Mouse (Mus musculus) lung, postnatal 0 days (tissue): ENCODE data around the gene Rassf6. TPM values are rescaled to one million over a fixed set of nuclear protein-coding genes. Genes with fewer than 3 reads are reported as not detected.

Source experiments
- ATAC-seq: fragments of 200-750 bp; cut with Nextera tagmentation; 2 replicates; pipeline ENCODE4 v1.8.0; 2017; ENCODE audit warnings: moderate library complexity
- DNase-seq: peaks from one replicate; pipeline ENCODE4 v3.0.0-alpha.2; 2016; ENCODE audit warnings: low spot score
- H3K27ac ChIP-seq: fragments of 300-500 bp; sonication (generic); 2 replicates; pipeline ENCODE4 v1.5.1; 2014; ENCODE audit warnings: antibody characterized with exemption, mild to moderate bottlenecking, low read length, mixed read lengths
- H3K27me3 ChIP-seq: fragments of 300-500 bp; sonication (generic); replicated peaks from 2 replicates; pipeline ENCODE4 v1.6.1; 2014; ENCODE audit warnings: low read length, mixed read lengths; ENCODE audit not compliant: insufficient read depth
- H3K36me3 ChIP-seq: fragments of 300-500 bp; sonication (generic); 2 replicates; pipeline ENCODE4 v1.6.1; 2014; ENCODE audit warnings: low read length, mixed read lengths; ENCODE audit not compliant: insufficient read depth
- H3K4me1 ChIP-seq: fragments of 300-500 bp; sonication (generic); 2 replicates; pipeline ENCODE4 v1.6.1; 2014; ENCODE audit warnings: antibody characterized with exemption, low read depth, low read length, mixed read lengths; ENCODE audit not compliant: insufficient read depth
- H3K4me2 ChIP-seq: fragments of 300-500 bp; sonication (generic); replicated peaks from 2 replicates; pipeline ENCODE4 v1.6.1; 2014; ENCODE audit warnings: low read depth, mild to moderate bottlenecking, low read length, moderate library complexity, mixed read lengths
- H3K4me3 ChIP-seq: fragments of 300-500 bp; sonication (generic); 2 replicates; pipeline ENCODE4 v1.5.1; 2014; ENCODE audit warnings: low read depth, low read length
- H3K9ac ChIP-seq: fragments of 300-500 bp; sonication (generic); replicated peaks from 2 replicates; pipeline ENCODE4 v1.6.1; 2014; ENCODE audit warnings: low read depth, mild to moderate bottlenecking
- H3K9me3 ChIP-seq: fragments of 300-500 bp; sonication (generic); 2 replicates; pipeline ENCODE4 v1.6.1; 2016; ENCODE audit warnings: low read length, mixed read lengths
- CTCF ChIP-seq: IDR thresholded peaks from 2 replicates; pipeline ENCODE4 v1.5.1; 2016; ENCODE audit warnings: antibody characterized with exemption, mild to moderate bottlenecking
- EP300 ChIP-seq: IDR thresholded peaks from 2 replicates; pipeline ENCODE4 v1.6.1; 2016; ENCODE audit warnings: antibody characterized with exemption, mild to moderate bottlenecking, control low read depth
- WGBS: fragments of 180-500 bp; shearing (Covaris S2); extraction: QIAGEN DNeasy Blood & Tissue Kit; methylation state at CpG from one replicate; pipeline ENCODE4 v1.1.7; 2014; 5-methylcytosine and 5-hydroxymethylcytosine counted together
- polyA plus RNA-seq: library from polyadenylated mRNA; unstranded; fragments of >200 nt; fragmentation: Nextera tagmentation; extraction: Ambion mirVana; gene quantifications from 2 replicates; pipeline ENCODE4 v1.2.1, GENCODE M21; 2015

The Rassf6 gene
- polyA plus RNA-seq, 1 experiment from 2014 or later, result 6.8 TPM

- no peak for DNase-seq
- Histone ChIP-seq H3K9ac (no peak overlapping the region), H3K27me3 (no peaks in the 10 kb centered on the region), H3K4me1 (no peaks in the 10 kb centered on the region), H3K9me3 (no peaks in the 10 kb centered on the region), H3K27ac (no peak overlapping the region), H3K4me3 (no peak overlapping the region), H3K36me3 (no peaks in the 10 kb centered on the region), H3K4me2 (no peak overlapping the region)
- TF ChIP-seq CTCF (no peak), EP300 (no peak)
- ATAC-seq, result no peak
- WGBS, result 64% methylated on average over 3 of the region's 3 CpGs
Measured at GRCm38 (mm10) chr5:90556052-90556451, 84.4 kb downstream of the Rassf6 start.

Other genes starting within 250 kb of the Rassf6 start
- gene Alb, start 179.8 kb downstream of the Rassf6 start, polyA plus RNA-seq, result 2.1 and 3.2 TPM in 2 replicates
- gene Afp, start 149.9 kb downstream of the Rassf6 start, polyA plus RNA-seq, result 1.2 and 1.6 TPM in 2 replicates
- not detected in 2 replicates for gene Afm, start 121.7 kb downstream of the Rassf6 start, polyA plus RNA-seq
- not detected in 2 replicates for gene 5830473C10Rik, start 79.5 kb downstream of the Rassf6 start, polyA plus RNA-seq
- gene Cxcl5, start 118.7 kb upstream of the Rassf6 start, polyA plus RNA-seq, result 0.26 and 9.8 TPM in 2 replicates
- gene Ppbp, start 127.9 kb upstream of the Rassf6 start, polyA plus RNA-seq, result 15.6 and 18.3 TPM in 2 replicates
- gene Pf4, start 131.8 kb upstream of the Rassf6 start, polyA plus RNA-seq, result 152 and 164 TPM in 2 replicates
- gene Cxcl3, start 145.4 kb upstream of the Rassf6 start, polyA plus RNA-seq, result 0.42 and 2.5 TPM in 2 replicates
- gene Cxcl15, start 153.9 kb upstream of the Rassf6 start, polyA plus RNA-seq, result 546 and 609 TPM in 2 replicates